Mouse (Mus musculus) lung, adult 2 months (tissue): ENCODE results near the gene Cox7a2.

Source experiments
- CTCF ChIP-seq: fragments of 200-500 bp; IDR thresholded peaks from 2 replicates; pipeline ENCODE4 v1.5.1; 2011; ENCODE audit warnings: mild to moderate bottlenecking, low read length, control low read depth; ENCODE audit not compliant: insufficient read depth
- POLR2A ChIP-seq: fragments of 200-500 bp; IDR thresholded peaks from 2 replicates; pipeline ENCODE4 v1.6.1; 2011; ENCODE audit warnings: low read depth, mild to moderate bottlenecking, control low read depth, low read length, borderline replicate concordance; ENCODE audit errors: extremely low read depth

- TF ChIP-seq POLR2A: no peak
- no peak for TF ChIP-seq CTCF
Measured at GRCm38 (mm10) chr9:79730301-79730700, 29.4 kb downstream of the Cox7a2 start.
